Mouse (Mus musculus) c-Kit-positive CD71-positive TER-119-negative erythroid progenitor cells, embryonic 14.5 days (primary cell): ENCODE data around the gene Clp1.

Experiments used
- DNase-seq: peaks from one replicate; pipeline ENCODE4 v3.0.0-alpha.2; 2013; ENCODE audit warnings: low read depth

Clp1 gene

GRCm38 (mm10) chr2:84714422-84714810, 12.7 kb downstream of the Clp1 start:
- DNase-seq: no peak

- DNase-seq: no peak
Observed at GRCm38 (mm10) chr2:84711898-84712297, 15.3 kb downstream of the Clp1 start.

GRCm38 (mm10) chr2:84707523-84707922, 19.6 kb downstream of the Clp1 start:
- DNase-seq: no peak

DNA sequence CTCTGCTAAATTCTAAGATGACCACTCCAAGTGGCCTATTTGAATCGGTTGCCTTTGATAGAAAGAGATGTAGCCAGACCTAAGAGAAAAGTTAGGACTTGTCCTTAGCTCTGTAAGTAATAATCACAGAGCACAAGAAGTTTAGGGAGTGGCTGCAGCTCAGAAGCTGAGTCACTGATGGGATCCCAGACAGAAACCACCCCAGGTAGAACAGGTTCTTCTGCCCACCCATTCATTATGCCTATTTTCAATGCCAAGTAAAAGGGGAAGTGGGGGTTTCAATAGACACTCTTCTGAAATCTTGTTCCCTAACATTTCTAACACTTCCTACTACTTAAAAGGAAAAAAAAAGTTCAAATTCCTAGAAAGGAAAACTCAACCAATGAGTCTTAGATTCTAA, 21.9 kb downstream of the Clp1 start:
- no peak for DNase-seq

DNA sequence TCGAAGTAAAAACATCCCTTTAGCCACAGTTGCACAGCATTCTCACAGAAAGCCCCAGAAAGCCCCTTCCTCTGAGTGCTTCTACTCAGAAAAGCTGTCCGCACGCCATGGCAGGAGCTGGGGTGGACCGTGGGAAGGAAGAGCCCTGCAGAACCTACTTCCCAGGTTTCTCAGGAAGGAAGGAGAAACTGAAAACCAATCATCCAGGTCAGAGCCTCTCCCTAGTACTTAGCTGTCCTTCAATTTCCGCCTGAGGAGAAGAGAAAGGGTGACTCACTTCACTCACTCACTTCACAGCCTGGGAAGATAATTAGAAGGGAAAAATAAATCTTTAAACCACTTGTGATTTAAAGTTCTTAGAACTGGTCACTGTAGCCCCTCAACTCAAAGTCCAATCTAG, 22.8 kb downstream of the Clp1 start:
- no peak for DNase-seq

- DNase-seq: no peak
Observed at GRCm38 (mm10) chr2:84703497-84703896, 23.7 kb downstream of the Clp1 start.

DNA sequence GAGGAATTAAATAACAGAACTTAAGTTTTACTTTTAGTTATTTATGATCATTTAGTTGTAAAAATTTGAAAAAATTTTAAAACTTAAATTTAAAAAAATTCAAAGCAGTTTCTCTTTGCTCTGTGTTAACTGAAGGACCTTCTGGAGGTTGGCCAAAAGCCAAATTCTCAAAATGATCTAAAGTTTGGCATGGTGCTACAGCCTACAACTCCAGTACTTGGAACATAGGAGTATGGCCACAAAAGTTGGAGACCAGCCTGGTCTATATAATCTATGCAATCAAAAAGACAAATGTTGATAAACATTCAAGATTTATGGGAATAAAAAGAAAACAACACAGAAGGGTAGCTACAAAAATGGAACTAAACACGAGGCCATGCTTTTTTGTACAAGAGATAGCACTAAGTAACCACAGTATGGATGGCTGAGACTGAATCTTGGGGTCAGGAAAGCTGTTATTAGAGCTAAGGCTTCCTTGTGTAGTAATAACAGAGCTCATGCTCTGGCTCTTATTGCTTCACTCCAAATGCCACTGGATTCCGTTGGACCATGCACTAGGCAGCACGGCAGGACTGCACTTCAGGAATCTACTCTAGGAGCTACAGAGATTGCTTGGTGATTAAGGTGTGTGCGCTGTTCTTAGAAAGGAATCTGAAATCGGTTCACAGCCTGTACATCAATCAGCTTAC, 32.0 kb downstream of the Clp1 start:
- DNase-seq: no peak

DNA sequence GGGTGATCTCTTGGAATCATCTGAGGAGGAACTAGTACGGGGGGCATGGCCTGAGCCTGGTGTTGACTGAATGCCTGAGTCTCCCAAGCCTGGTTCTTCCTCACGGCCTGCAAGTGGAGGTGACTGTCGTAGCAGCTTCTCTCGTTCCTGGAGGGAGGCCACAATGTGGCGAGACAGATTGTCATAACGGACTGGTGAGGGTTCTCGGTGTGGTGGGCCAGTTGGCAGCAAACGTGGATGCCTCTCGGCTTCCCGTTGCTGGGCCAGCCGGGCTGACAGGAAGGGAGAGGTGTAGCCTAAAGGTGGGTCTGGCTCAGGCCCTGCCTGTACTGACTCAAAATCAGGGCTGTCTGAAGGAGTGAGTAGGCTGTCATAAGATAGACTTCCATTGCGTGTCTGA, 37.1 kb downstream of the Clp1 start:
- DNase-seq: no peak

DNA sequence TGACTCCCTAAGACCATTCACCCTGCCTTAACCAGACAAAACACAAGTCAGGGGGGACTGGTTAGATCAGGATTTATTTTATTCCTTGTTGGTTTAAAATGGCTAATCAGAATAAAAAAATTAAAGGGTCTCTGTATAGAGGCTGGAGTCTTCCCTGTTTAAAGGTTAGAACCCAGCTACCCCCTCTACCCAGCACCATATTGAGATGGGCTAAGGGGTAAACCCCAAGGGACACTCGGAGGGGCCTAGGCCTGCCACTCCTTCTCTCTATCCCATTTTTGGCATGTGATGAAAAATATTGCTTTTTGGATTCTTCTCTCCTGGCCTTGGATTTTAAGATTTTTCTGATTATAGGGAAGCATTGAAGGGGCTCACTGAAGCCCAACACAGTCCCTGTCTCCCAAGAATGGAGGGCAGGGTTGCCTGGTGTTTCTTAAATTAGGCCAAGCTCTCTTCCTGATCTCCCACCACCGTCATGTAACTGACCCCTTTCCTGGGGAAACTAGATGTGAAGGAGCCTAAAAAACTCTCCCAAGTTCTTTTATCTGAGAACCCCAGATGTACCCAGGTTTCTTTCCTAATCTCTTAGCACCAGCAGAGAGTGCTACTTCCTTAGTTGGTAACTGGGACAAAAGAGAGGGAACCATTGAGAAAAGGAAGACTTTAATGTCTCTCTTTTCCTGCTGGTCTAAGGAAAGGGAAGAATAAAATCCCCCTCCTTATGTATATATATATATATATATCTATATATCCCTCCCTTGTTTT, 38.9 kb downstream of the Clp1 start:
- DNase-seq: no peak

DNA sequence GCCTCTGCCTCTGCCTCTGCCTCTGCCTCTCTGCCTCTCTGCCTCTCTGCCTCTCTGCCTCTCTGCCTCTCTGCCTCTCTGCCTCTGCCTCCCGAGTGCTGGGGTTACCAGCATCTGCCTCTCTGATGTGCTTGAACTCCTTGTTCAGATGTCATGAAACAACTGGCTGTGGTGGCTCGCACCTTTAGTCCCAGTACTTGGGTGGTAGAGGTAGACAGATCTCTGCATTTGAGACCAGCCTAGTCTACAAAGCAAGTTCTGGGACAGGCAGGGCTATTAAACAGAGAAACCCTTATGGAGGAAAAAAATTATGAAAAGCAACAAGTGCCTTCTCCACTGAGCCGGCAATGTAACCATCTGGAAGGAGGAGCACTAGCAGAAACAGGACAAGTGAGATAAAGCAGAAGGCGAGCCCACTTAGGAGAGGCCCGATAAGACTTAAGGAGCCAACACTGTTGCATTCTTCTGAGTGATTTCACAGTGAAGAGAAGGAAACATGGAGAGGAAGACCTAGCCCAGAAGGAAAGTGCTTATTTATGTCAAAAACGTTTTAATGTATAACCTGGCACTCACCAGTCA, 44.5 kb downstream of the Clp1 start:
- DNase-seq: no peak

DNA sequence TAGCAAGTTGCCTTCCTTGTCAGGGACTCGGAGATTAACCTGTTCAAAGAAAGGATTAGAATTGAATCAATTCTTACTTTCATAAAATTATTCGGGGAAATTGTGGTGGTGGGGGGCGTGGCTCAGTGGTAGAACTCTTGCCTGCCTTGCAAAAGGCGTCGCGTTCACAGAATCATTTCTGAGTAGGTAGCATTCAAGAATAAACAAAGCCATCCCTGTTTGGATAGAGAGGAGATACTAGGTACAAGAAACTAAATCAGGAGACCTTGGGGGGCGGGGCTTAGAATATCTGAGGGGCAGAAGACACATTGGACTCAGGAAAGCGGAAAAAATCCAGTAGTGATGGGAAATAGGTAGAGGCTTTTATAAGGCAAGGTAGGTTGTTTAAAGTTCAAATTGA, 48.1 kb downstream of the Clp1 start, which contains the start of gene Tmx2:
Tmx2 (minus strand) TSS at position 125 of the 400 bp plus-strand sequence.
- DNase-seq: no peak

DNA sequence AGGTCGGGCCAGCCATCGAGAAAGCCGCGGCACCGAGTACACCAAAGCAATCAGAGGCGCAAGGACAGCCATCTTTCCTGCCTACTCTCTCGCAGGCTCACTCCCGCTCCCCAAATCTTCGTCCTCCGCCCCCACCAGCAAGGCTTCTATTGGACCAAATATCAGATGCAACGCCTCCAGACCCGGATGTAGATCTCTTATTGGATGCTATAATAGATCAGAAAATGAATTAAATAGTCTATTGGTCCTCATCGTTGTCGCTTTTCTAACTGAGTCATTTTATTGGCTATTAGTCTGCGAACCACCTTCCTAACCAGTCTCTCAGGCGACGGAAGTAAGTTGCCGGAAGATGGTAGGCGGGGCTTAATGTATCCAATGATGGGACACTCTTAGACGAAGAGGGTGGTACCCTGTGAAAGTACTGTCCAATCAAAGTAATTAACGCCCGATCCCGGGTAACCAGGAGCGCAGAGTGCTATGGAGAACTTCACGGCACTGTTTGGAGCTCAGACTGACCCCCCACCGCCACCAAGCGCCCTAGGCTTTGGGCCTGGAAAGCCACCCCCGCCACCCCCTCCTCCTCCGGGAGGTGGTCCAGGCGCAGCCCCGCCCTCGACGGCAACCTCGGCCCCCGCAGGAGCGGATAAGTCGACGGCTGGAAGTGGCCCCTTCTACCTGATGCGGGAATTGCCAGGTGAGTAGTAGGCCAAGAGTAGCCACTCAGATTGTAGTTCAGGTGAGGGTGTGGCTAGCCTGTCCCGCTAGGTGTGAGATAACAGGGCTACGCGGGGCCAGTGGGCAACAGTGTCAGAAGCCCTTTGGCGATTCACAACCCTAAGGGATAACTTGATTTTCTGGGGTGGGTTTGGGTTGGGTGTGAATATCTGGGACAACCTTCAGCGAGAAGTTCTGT, 48.9 kb downstream of the Clp1 start, which contains the start of the genes Gm28635 and Med19:
Gm28635 (minus strand) TSS at position 74 of the 913 bp plus-strand sequence.
Med19 (plus strand) TSS at position 435 of the 913 bp plus-strand sequence.
- DNase-seq: peak; percentile 100

GRCm38 (mm10) chr2:84677270-84677967, 49.7 kb downstream of the Clp1 start:
- DNase-seq: no peak
